Mouse (Mus musculus) T-helper 17 cell (primary cell): Measurements from ENCODE around the gene Crkl.

Experiments
- in situ Hi-C, 2 experiments: fragments of 300-600 bp; cut with MboI, MseI; formaldehyde crosslinking; loops; 1 replicate in 1 of 2; 2 replicates in 1 of 2; pipeline ENCODE4 v1.15.1; 2025; ENCODE audit warnings: high pct_unique_total_duplicates in 2 of 2

Crkl gene

GRCm38 (mm10) chr16:17451541-17452372 is at the start of gene Crkl:
Gene Crkl (plus strand): TSS chr16:17451987.
- in situ Hi-C loops: loop anchor here in 1 of 2 experiments (5.0 kb wide), 1 partner anchor 49 kb away; no protein-coding TSS in a partner anchor

- in situ Hi-C loops: loop anchor here (5.0 kb wide), 2 partner anchors 49 to 54 kb away; partner anchors contain the start of gene Crkl (in 1 of the 2)
These were observed 48.9 kb upstream of the Crkl start for GRCm38 (mm10) chr16:17402855-17403254.

DNA sequence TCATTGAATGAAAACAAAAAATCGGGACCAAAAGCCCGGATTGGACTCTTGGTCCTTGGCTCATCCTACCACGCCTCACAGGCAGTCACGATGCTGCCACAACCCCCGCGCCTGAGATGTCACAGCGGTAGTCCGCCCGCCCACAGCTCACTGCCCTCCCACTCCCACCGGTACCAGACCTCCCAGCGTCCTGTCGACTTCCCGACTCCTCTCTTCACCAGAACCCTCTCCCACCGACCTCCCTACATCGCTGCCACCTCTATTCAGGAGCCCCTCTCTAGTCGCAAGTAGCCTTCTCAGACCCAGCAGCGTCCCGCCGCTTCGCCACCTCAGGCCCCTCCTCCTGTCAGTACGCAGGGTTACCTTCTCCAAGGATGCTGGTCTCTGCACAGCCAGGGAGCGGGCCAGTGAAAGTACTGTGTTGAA is 46.5 kb upstream of the Crkl start:
- in situ Hi-C loops: loop anchor here in 1 of 2 experiments (5.0 kb wide), 1 partner anchor 102 kb away; the partner anchor contains the start of gene Lztr1

- in situ Hi-C loops: loop anchor here in 1 of 2 experiments (5.0 kb wide), 1 partner anchor 101 kb away; the partner anchor contains the start of gene Lztr1
These were observed 45.9 kb upstream of the Crkl start, which contains the start of the genes Snap29 and Pi4ka for GRCm38 (mm10) chr16:17405736-17406443. Gene Snap29 (plus strand): TSS chr16:17405986. Gene Pi4ka (minus strand): TSS chr16:17406314.

DNA sequence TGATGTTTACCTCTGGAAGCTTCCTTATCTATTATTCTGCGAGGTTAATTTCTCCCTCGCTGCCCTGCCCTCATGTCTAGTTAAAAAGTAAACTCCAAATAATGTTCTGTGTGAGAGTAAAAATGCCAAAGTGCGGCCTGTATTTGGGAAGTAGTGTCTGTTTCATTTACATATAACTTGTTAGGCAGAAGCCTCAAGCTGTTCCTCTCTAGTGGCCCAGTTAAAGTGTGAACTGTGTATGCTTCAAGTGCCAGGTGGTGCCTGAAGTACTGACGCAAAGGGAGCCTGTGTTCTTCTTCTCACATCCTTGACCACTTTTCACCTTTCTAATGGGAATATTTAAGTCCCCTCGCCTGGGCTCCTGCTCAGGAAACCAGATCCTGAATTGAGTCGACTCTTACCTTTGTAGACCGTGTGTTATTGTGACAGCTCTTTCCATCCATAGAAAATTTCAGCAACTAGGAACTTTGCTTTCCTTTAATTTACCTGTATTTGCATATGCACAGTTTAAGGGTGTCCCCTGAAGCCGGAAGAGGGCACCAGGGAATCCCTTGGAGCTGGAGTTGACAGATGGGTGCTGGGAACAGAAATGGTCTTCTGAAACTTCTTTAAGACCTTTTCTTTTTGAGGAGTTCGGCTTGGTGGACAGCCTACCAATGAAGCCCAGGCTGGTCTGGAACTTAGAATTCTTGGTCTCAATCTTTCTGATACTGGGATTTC is 45.1 kb upstream of the Crkl start:
- in situ Hi-C loops: loop anchor here in 1 of 2 experiments (5.0 kb wide), 1 partner anchor 101 kb away; the partner anchor contains the start of gene Lztr1

DNA sequence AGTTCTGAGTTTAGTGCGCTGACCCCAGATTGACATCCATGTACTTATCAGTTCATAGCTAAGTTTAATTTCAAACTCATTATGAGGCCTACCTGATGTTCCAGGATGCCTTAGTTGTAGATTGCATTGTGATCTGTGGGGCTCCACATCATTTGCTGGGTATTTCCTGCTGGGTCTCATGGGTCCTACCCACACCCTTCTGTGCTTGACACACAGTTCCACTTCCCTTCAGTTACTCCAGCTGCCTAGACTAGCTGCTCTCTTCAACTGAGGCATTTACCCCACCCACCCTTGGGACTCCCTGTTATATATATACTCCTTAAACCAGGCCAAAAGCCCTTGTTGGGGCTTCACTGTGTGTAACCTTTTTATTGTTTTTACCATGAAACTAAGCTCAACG is 42.7 kb upstream of the Crkl start:
- in situ Hi-C loops: loop anchor here in 1 of 2 experiments (5.0 kb wide), 1 partner anchor 98 kb away; the partner anchor contains the start of gene Lztr1

- in situ Hi-C loops: no loop called here
These were observed 41.6 kb upstream of the Crkl start for GRCm38 (mm10) chr16:17410209-17410608.

GRCm38 (mm10) chr16:17423021-17423420 is 28.8 kb upstream of the Crkl start:
- in situ Hi-C loops: no loop called here

GRCm38 (mm10) chr16:17432576-17432975 is 19.2 kb upstream of the Crkl start:
- in situ Hi-C loops: no loop called here

DNA sequence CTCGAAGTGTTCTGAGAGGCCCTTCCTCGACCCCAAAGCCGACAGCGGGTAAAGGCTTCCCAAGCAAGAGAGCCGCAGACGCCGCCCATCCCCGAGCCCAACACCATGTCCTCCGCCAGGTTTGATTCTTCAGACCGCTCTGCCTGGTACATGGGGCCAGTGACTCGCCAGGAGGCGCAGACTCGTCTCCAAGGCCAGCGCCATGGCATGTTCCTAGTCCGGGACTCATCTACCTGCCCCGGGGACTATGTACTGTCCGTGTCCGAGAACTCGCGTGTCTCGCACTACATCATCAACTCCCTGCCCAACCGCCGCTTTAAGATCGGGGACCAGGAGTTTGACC is 557 bp downstream of the Crkl start:
- in situ Hi-C loops: loop anchor here in 1 of 2 experiments (5.0 kb wide), 1 partner anchor 50 kb away; no protein-coding TSS in a partner anchor

DNA sequence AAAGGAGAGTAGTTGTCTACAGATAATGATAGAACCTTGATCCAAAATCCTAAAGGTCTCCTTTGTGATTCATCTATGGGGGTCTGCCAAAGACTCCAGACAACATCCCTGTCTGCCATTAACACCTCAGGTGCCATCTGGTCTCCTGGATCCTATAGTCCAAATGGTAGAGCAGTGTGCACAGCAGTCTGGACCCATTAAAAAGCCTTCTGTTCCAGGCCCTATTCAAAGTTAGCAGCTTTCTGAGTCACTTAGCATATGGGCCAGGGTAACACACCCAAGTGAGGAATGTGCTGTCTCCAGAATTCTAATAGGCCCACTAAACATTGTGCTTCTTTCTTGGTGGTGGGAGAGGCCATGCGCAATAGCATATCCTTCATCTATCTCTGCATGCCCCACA is 5.1 kb downstream of the Crkl start:
- in situ Hi-C loops: loop anchor here (5.0 kb wide), 2 partner anchors 55 to 75 kb away; partner anchors contain the start of gene Thap7 (in 1 of the 2)

GRCm38 (mm10) chr16:17460254-17460653 is 8.5 kb downstream of the Crkl start:
- in situ Hi-C loops: no loop called here

GRCm38 (mm10) chr16:17461596-17461995 is 9.8 kb downstream of the Crkl start:
- in situ Hi-C loops: no loop called here

DNA sequence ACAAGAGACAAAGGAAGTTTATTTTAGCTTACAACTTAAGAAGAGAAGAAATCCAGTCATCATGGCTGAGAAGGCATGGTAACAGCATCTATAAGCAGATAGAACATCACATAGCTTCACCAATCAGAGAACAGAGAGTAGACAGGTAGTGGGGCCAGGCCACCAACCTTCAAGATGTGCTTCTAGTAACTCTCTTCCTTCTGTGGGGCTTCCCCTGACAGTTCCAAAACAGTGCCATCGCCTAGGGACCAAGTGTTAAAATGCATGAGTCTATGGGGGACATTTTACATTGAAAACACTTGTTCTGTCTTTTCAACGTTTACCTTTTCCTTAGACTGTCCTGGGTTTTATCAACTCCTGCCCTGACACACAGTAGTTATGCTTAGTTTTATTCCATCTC is 11.4 kb downstream of the Crkl start:
- in situ Hi-C loops: no loop called here

- in situ Hi-C loops: no loop called here
These were observed 15.3 kb downstream of the Crkl start for GRCm38 (mm10) chr16:17466875-17467663.

DNA sequence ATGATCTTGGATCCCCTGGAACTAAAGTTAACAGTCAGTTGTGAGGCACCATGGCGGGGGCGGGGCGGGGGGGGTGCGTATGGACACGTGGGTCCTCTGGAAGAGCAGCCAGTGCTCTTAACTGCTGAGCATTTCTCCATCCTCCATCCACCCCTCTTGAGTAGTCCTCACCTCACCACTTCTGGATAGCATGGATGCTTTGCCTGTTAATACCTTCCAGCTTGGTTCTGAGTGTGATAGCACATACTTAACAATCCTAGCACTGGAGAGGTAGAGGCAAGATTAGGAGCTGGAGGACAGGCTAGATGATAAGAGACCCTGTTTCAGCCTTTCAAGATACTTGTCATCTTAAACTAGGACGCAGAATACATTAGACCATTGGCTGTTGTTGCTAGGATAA is 20.7 kb downstream of the Crkl start:
- in situ Hi-C loops: no loop called here

DNA sequence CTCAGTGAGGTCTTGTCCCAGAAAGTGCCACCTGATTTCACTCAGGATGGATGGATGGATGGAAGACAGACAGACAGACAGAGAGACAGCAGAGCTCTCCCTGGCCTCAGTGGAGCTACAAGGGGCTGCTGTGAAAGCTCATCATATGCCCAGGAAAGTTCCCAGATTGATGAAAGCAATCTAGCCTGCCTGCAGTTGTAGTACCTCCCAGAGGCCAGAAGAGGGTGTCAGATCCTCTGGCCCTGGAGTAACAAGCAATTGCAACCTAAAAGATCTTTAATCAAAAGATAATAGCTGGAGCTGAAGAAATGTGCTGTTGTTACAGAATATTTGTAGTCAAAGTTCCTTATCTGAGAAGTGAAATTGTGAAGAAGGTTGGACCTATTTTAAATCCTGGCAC is 22.3 kb downstream of the Crkl start:
- in situ Hi-C loops: no loop called here

- in situ Hi-C loops: no loop called here
These were observed 23.0 kb downstream of the Crkl start for GRCm38 (mm10) chr16:17474761-17475160.

- in situ Hi-C loops: no loop called here
These were observed 23.5 kb downstream of the Crkl start for GRCm38 (mm10) chr16:17475326-17475725.

- in situ Hi-C loops: no loop called here
These were observed 26.6 kb downstream of the Crkl start for GRCm38 (mm10) chr16:17478331-17478943.
